Mouse (Mus musculus) forebrain, embryonic 12.5 days (tissue): ENCODE results near the gene 1600002K03Rik. TPM values are rescaled to one million over a fixed set of nuclear protein-coding genes. Genes with fewer than 3 reads are reported as not detected.
"Not testable (repeated sequence)": the region's sequence is repeated elsewhere in the genome, so short reads cannot be mapped to it uniquely, and the experiment has no call there.

Experiments
- ATAC-seq: fragments of 200-750 bp; cut with Nextera tagmentation; 2 replicates; pipeline ENCODE4 v1.8.0; 2017; ENCODE audit warnings: moderate TSS enrichment; ENCODE audit not compliant: low FRiP score
- H3K27ac ChIP-seq: fragments of 300-500 bp; sonication (generic); 2 replicates; pipeline ENCODE4 v1.5.1; 2016; ENCODE audit warnings: mild to moderate bottlenecking
- H3K27me3 ChIP-seq: fragments of 300-500 bp; sonication (generic); 2 replicates; pipeline ENCODE4 v1.6.1; 2016; ENCODE audit warnings: mild to moderate bottlenecking
- H3K36me3 ChIP-seq: fragments of 300-500 bp; sonication (generic); replicated peaks from 2 replicates; pipeline ENCODE4 v1.6.1; 2016; ENCODE audit warnings: mild to moderate bottlenecking
- H3K4me1 ChIP-seq: fragments of 300-500 bp; sonication (generic); 2 replicates; pipeline ENCODE4 v1.6.1; 2016
- H3K4me2 ChIP-seq: fragments of 300-500 bp; sonication (generic); 2 replicates; pipeline ENCODE4 v1.6.1; 2016; ENCODE audit warnings: mild to moderate bottlenecking, moderate library complexity
- H3K4me3 ChIP-seq: fragments of 300-500 bp; sonication (generic); replicated peaks from 2 replicates; pipeline ENCODE4 v1.5.1; 2016; ENCODE audit warnings: mild to moderate bottlenecking
- H3K9ac ChIP-seq: fragments of 300-500 bp; sonication (generic); 2 replicates; pipeline ENCODE4 v1.6.1; 2016; ENCODE audit warnings: mild to moderate bottlenecking
- H3K9me3 ChIP-seq: fragments of 300-500 bp; sonication (generic); 2 replicates; pipeline ENCODE4 v1.6.1; 2016
- WGBS: fragments of 180-500 bp; shearing (Covaris S2); methylation state at CpG from one replicate; pipeline ENCODE4 v1.1.7; 2016; 5-methylcytosine and 5-hydroxymethylcytosine counted together
- polyA plus RNA-seq: library from polyadenylated mRNA; unstranded; fragments of >200 nt; fragmentation: Nextera tagmentation; extraction: Ambion mirVana; gene quantifications from 2 replicates; pipeline ENCODE4 v1.2.1, GENCODE M21; 2016

1600002K03Rik gene
- polyA plus RNA-seq, 1 experiment from 2014 or later: 11.1 TPM

- Histone ChIP-seq H3K27ac (peak within 1 kb of the TSS; percentile 99), H3K4me1 (peaks cover 66% of the 10 kb centered on the region), H3K9me3 (no peaks in the 10 kb centered on the region), H3K27me3 (peaks cover 17% of the 10 kb centered on the region), H3K4me3 (peak within 1 kb of the TSS; percentile 93), H3K9ac (peak within 1 kb of the TSS; percentile 62), H3K36me3 (peaks cover 9% of the 10 kb centered on the region), H3K4me2 (peak within 1 kb of the TSS; percentile 91)
- no peak for ATAC-seq
- 13% methylated on average over 20 of the region's 20 CpGs for WGBS
Observed at GRCm38 (mm10) chr10:80165392-80166128, 7.2 kb upstream of the 1600002K03Rik start, which contains the start of gene Cirbp. Cirbp (plus strand) TSS chr10:80165985.

- Histone ChIP-seq H3K4me2 (peak overlapping the region; percentile 74), H3K36me3 (peaks cover 15% of the 10 kb centered on the region), H3K27ac (peak overlapping the region; percentile 75), H3K4me1 (peaks cover 64% of the 10 kb centered on the region), H3K9ac (peak overlapping the region; percentile 25; the same call in 1 of the 2 replicates), H3K27me3 (peaks cover 17% of the 10 kb centered on the region)
- WGBS: 87% methylated on average over 4 of the region's 4 CpGs
- H3K4me3 ChIP-seq, H3K9me3 ChIP-seq, ATAC-seq: not testable (repeated sequence)
Observed at GRCm38 (mm10) chr10:80166136-80166535, 6.6 kb upstream of the 1600002K03Rik start.

- H3K4me2 ChIP-seq: peak overlapping the region; percentile 91
- under 1% methylated on average over 54 of the region's 55 CpGs for WGBS
- peak; percentile 93 for ATAC-seq
- H3K4me3 ChIP-seq: peak overlapping the region; percentile 93
- H3K27me3 ChIP-seq: peaks cover 17% of the 10 kb centered on the region
- H3K27ac ChIP-seq: peak overlapping the region; percentile 99
- peaks cover 67% of the 10 kb centered on the region for H3K4me1 ChIP-seq
- peaks cover 29% of the 10 kb centered on the region for H3K36me3 ChIP-seq
- no peaks in the 10 kb centered on the region for H3K9me3 ChIP-seq
- peak overlapping the region; percentile 98 for H3K9ac ChIP-seq
Observed at GRCm38 (mm10) chr10:80167460-80168037, 5.2 kb upstream of the 1600002K03Rik start.

GRCm38 (mm10) chr10:80168038-80168661 is 4.6 kb upstream of the 1600002K03Rik start:
- under 1% methylated on average over 48 of the region's 48 CpGs for WGBS
- H3K27ac ChIP-seq: peak overlapping the region; percentile 99
- peak; percentile 56 for ATAC-seq
- H3K27me3 ChIP-seq: peaks cover 11% of the 10 kb centered on the region
- H3K4me2 ChIP-seq: peak overlapping the region; percentile 91
- peak overlapping the region; percentile 93 for H3K4me3 ChIP-seq
- H3K9ac ChIP-seq: peak overlapping the region; percentile 98
- H3K4me1 ChIP-seq: peaks cover 69% of the 10 kb centered on the region
- H3K36me3 ChIP-seq: peaks cover 29% of the 10 kb centered on the region
- H3K9me3 ChIP-seq: no peaks in the 10 kb centered on the region

- peaks cover 29% of the 10 kb centered on the region for H3K36me3 ChIP-seq
- H3K27ac ChIP-seq: peak overlapping the region; percentile 99; the same call in 1 of the 2 replicates
- peak overlapping the region; percentile 98 for H3K9ac ChIP-seq
- no peak for ATAC-seq
- H3K27me3 ChIP-seq: peaks cover 5% of the 10 kb centered on the region; the same call in 1 of the 2 replicates
- 65% methylated on average over 1 of the region's 1 CpGs for WGBS
- peak overlapping the region; percentile 91 for H3K4me2 ChIP-seq
- peaks cover 72% of the 10 kb centered on the region for H3K4me1 ChIP-seq
- H3K9me3 ChIP-seq: no peaks in the 10 kb centered on the region
- H3K4me3 ChIP-seq: peak overlapping the region; percentile 93
Observed at GRCm38 (mm10) chr10:80169070-80169469, 3.7 kb upstream of the 1600002K03Rik start.

GRCm38 (mm10) chr10:80169651-80170050 is 3.1 kb upstream of the 1600002K03Rik start:
- Histone ChIP-seq H3K4me2 (peak overlapping the region; percentile 91; the same call in 1 of the 2 replicates), H3K4me3 (no peak overlapping the region; the same call in 1 of the 2 replicates), H3K9ac (0 out of 2 replicates have a peak overlapping the region, but pooled peaks have one; percentile 29), H3K9me3 (no peaks in the 10 kb centered on the region), H3K36me3 (peaks cover 29% of the 10 kb centered on the region), H3K4me1 (peaks cover 68% of the 10 kb centered on the region), H3K27ac (no peak overlapping the region), H3K27me3 (no peaks in the 10 kb centered on the region)
- no peak for ATAC-seq
- 95% methylated on average over 7 of the region's 7 CpGs for WGBS

GRCm38 (mm10) chr10:80170052-80170451 is 2.7 kb upstream of the 1600002K03Rik start:
- peaks cover 68% of the 10 kb centered on the region for H3K4me1 ChIP-seq
- H3K9ac ChIP-seq: 0 out of 2 replicates have a peak overlapping the region, but pooled peaks have one; percentile 29
- no peak overlapping the region for H3K4me2 ChIP-seq

GRCm38 (mm10) chr10:80170601-80171021 is 2.1 kb upstream of the 1600002K03Rik start:
- H3K4me2 ChIP-seq: no peak overlapping the region
- H3K9ac ChIP-seq: 0 out of 2 replicates have a peak overlapping the region, but pooled peaks have one; percentile 29
- WGBS: 96% methylated on average over 19 of the region's 19 CpGs
- ATAC-seq: no peak
- 0 out of 2 replicates have a peak overlapping the region, but pooled peaks have one; percentile 13 for H3K27ac ChIP-seq
- peaks cover 67% of the 10 kb centered on the region for H3K4me1 ChIP-seq
- H3K36me3 ChIP-seq: peaks cover 29% of the 10 kb centered on the region
- H3K9me3 ChIP-seq: no peaks in the 10 kb centered on the region
- no peaks in the 10 kb centered on the region for H3K27me3 ChIP-seq
- H3K4me3 ChIP-seq: no peak overlapping the region

More at GRCm38 (mm10) chr10:80170052-80170451, 2.7 kb upstream of the 1600002K03Rik start:
- Histone ChIP-seq H3K27me3 (no peaks in the 10 kb centered on the region), H3K27ac (0 out of 2 replicates have a peak overlapping the region, but pooled peaks have one; percentile 13), H3K9me3 (no peaks in the 10 kb centered on the region), H3K4me3 (no peak overlapping the region; the same call in 1 of the 2 replicates), H3K36me3 (peaks cover 29% of the 10 kb centered on the region)
- ATAC-seq: no peak
- WGBS: 95% methylated on average over 16 of the region's 16 CpGs

GRCm38 (mm10) chr10:80171252-80171651 is 1.5 kb upstream of the 1600002K03Rik start:
- Histone ChIP-seq H3K4me3 (peak overlapping the region; percentile 14), H3K27ac (peak overlapping the region; percentile 86), H3K27me3 (no peaks in the 10 kb centered on the region), H3K36me3 (peaks cover 29% of the 10 kb centered on the region), H3K9me3 (no peaks in the 10 kb centered on the region), H3K4me2 (peak overlapping the region; percentile 8; the same call in 1 of the 2 replicates), H3K4me1 (peaks cover 69% of the 10 kb centered on the region), H3K9ac (no peak overlapping the region)
- no peak for ATAC-seq
- WGBS: 94% methylated on average over 15 of the region's 15 CpGs

GRCm38 (mm10) chr10:80171760-80172526 is 801 bp upstream of the 1600002K03Rik start:
- Histone ChIP-seq H3K9ac (peak overlapping the region; percentile 50; the same call in 1 of the 2 replicates), H3K4me2 (peak overlapping the region; percentile 59), H3K27me3 (no peaks in the 10 kb centered on the region), H3K9me3 (no peaks in the 10 kb centered on the region), H3K4me3 (peak overlapping the region; percentile 45), H3K27ac (peak overlapping the region; percentile 86), H3K4me1 (peaks cover 67% of the 10 kb centered on the region), H3K36me3 (peaks cover 29% of the 10 kb centered on the region)
- no peak for ATAC-seq
- WGBS: 85% methylated on average over 42 of the region's 45 CpGs

- peak overlapping the region; percentile 59 for H3K4me2 ChIP-seq
- H3K4me1 ChIP-seq: peaks cover 78% of the 10 kb centered on the region
- H3K9me3 ChIP-seq: no peaks in the 10 kb centered on the region
- no peaks in the 10 kb centered on the region for H3K27me3 ChIP-seq
- ATAC-seq: no peak
- H3K36me3 ChIP-seq: peaks cover 29% of the 10 kb centered on the region
- peak overlapping the region; percentile 86 for H3K27ac ChIP-seq
- peak overlapping the region; percentile 45 for H3K4me3 ChIP-seq
- peak overlapping the region; percentile 57; the same call in 1 of the 2 replicates for H3K9ac ChIP-seq
- 17% methylated on average over 11 of the region's 11 CpGs for WGBS
Observed at GRCm38 (mm10) chr10:80173358-80173757, 614 bp downstream of the 1600002K03Rik start.
